Comparison of ENCODE assay signal across 28 mouse cellular contexts in the genomic region with DNA sequence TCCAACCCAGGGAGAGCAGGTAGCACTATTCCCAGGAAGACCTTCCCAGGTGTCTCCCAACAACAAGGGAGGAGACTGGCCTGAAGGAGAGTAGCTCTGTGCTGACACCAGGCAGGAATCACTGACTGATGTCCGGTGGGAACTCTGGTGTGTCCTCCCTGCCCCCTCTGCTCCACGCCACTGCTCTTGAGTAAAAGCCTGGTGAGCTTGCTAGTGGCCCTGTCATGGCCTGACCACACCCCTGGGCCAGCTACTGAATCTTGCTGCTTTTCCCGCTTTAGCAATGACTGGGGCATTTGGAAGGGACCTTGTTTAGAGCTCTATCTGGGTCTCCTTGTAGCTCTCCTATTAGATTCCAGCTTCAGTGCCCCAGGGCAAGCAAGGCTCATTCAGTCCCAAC. TPM values are rescaled to one million over a fixed set of nuclear protein-coding genes. Genes with fewer than 3 reads are reported as not detected.
DNase-seq lines count a peak whose midpoint lies in the region; ATAC-seq and TF ChIP-seq lines count a peak whose summit lies in the region.
"Had no signal": no experiment of that assay in that cellular context is flagged by ENCODE, and none has a peak within 500 bp of the region (broad histone marks: within the 10 kb centered on the region; RNA-seq: fewer than 3 reads in every experiment).

No protein-coding gene starts in this region.

- H3K9me3 ChIP-seq in heart, embryonic 13.5 days, result no peaks in the 10 kb centered on the region
- H3K9me3 ChIP-seq in lung, postnatal 0 days (ENCODE audit: low read length), result no peaks in the 10 kb centered on the region
- H3K9me3 ChIP-seq: embryonic facial prominence, embryonic 13.5 days; forebrain, embryonic 10.5 days; hindbrain, embryonic 13.5 days; limb, embryonic 12.5 days; liver, embryonic 15.5 days; lung, embryonic 15.5 days; neural tube, embryonic 13.5 days; stomach, embryonic 15.5 days had no signal

- H3K36me3 ChIP-seq in heart, embryonic 13.5 days, result peaks cover 15% of the 10 kb centered on the region
- no peaks in the 10 kb centered on the region for H3K36me3 ChIP-seq in lung, postnatal 0 days (ENCODE audit: insufficient read depth, low read length)
- H3K36me3 ChIP-seq: embryonic facial prominence, embryonic 13.5 days; forebrain, embryonic 10.5 days; hindbrain, embryonic 13.5 days; limb, embryonic 12.5 days; liver, embryonic 15.5 days; lung, embryonic 15.5 days; neural tube, embryonic 13.5 days; stomach, embryonic 15.5 days had no signal

- H3K27ac ChIP-seq in heart, embryonic 13.5 days (replicated peaks), result peak overlapping the region; percentile 25; the same call in 1 of the 2 replicates
- H3K27ac ChIP-seq in lung, postnatal 0 days (ENCODE audit: low read length), result peak overlapping the region; percentile 11; the same call in 1 of the 2 replicates
- H3K27ac ChIP-seq in brown adipose tissue, adult 24 weeks (replicated peaks; ENCODE audit: low read depth, low read length), result 0 out of 2 replicates have a peak overlapping the region, but pooled peaks have one; percentile 23
- H3K27ac ChIP-seq: embryonic facial prominence, embryonic 13.5 days; forebrain, embryonic 10.5 days; hindbrain, embryonic 13.5 days; layer of hippocampus, adult 2 months; left cerebral cortex, adult 2 months; limb, embryonic 12.5 days; liver, embryonic 15.5 days; lung, embryonic 15.5 days; neural tube, embryonic 13.5 days; stomach, embryonic 15.5 days had no signal

- TF ChIP-seq EP300 in lung, postnatal 0 days (IDR thresholded peaks at IDR 0.05), result no peak

- no peak for ATAC-seq in heart, embryonic 13.5 days (ENCODE audit: extremely low read depth, insufficient number of reproducible peaks, low FRiP score, low TSS enrichment)
- 0 out of 2 replicates have a peak, but pooled peaks have one; percentile 12 for ATAC-seq in lung, postnatal 0 days
- ATAC-seq: activated CD4-positive, CD25-positive, alpha-beta regulatory T cell, adult 4 months; CD4-positive, CD25-positive, alpha-beta regulatory T cell, adult 4 months; forebrain, embryonic 16.5 days; intestine, postnatal 0 days had no signal

- H3K4me1 ChIP-seq in heart, embryonic 13.5 days, result peaks cover 42% of the 10 kb centered on the region
- H3K4me1 ChIP-seq in lung, postnatal 0 days (ENCODE audit: insufficient read depth, low read depth, low read length), result peaks cover 12% of the 10 kb centered on the region; the same call in 1 of the 2 replicates
- peaks cover 13% of the 10 kb centered on the region; the same call in 1 of the 2 replicates for H3K4me1 ChIP-seq in brown adipose tissue, adult 24 weeks (ENCODE audit: control insufficient read depth, insufficient read depth, insufficient read length, low read length)
- H3K4me1 ChIP-seq: liver, embryonic 15.5 days had no signal

- no peak overlapping the region for H3K4me3 ChIP-seq in heart, embryonic 13.5 days
- no peak overlapping the region for H3K4me3 ChIP-seq in lung, postnatal 0 days (ENCODE audit: low read depth, low read length)
- H3K4me3 ChIP-seq in brown adipose tissue, adult 24 weeks (ENCODE audit: insufficient read depth, low read depth, low read length), result no peak overlapping the region
- H3K4me3 ChIP-seq: embryonic facial prominence, embryonic 13.5 days; forebrain, embryonic 10.5 days; hindbrain, embryonic 13.5 days; layer of hippocampus, adult 2 months; left cerebral cortex, adult 2 months; limb, embryonic 12.5 days; liver, embryonic 15.5 days; lung, embryonic 15.5 days; neural tube, embryonic 13.5 days; stomach, embryonic 15.5 days had no signal

- H3K4me2 ChIP-seq in heart, embryonic 13.5 days, result no peak overlapping the region
- no peak overlapping the region for H3K4me2 ChIP-seq in lung, postnatal 0 days (replicated peaks; ENCODE audit: low read depth, low read length)
- H3K4me2 ChIP-seq: embryonic facial prominence, embryonic 13.5 days; hindbrain, embryonic 13.5 days; limb, embryonic 12.5 days; liver, embryonic 15.5 days; lung, embryonic 15.5 days; neural tube, embryonic 13.5 days; stomach, embryonic 15.5 days had no signal

- H3K27me3 ChIP-seq in heart, embryonic 13.5 days (replicated peaks), result no peaks in the 10 kb centered on the region
- no peaks in the 10 kb centered on the region for H3K27me3 ChIP-seq in lung, postnatal 0 days (replicated peaks; ENCODE audit: insufficient read depth, low read length)
- H3K27me3 ChIP-seq: embryonic facial prominence, embryonic 13.5 days; hindbrain, embryonic 13.5 days; limb, embryonic 12.5 days; liver, embryonic 15.5 days; lung, embryonic 15.5 days; neural tube, embryonic 13.5 days; stomach, embryonic 15.5 days had no signal

- no peak for TF ChIP-seq CTCF in lung, postnatal 0 days (IDR thresholded peaks at IDR 0.05)

- no peak for DNase-seq in heart, adult 8-10 months (ENCODE audit: low spot score)
- no peak for DNase-seq in lung, postnatal 0 days (ENCODE audit: low spot score)
- DNase-seq in lung, adult 18-20 months, result no peak
- DNase-seq in CD4-positive helper T cell, adult 2 months (ENCODE audit: low read depth, low spot score), result peak; percentile 0
- no peak for DNase-seq in cerebellum, adult 9-11 months
- DNase-seq: adrenal gland, adult 2 months; adrenal gland, postnatal 36 days; cerebellum, adult 2 months; cerebellum, postnatal 36 days; heart, postnatal 4 days; kidney, postnatal 36 days; right cerebral cortex, postnatal 14 days had no signal

- WGBS in heart, embryonic 13.5 days, result 43% methylated on average over 3 of the region's 3 CpGs
- 49% methylated on average over 3 of the region's 3 CpGs for WGBS in lung, postnatal 0 days

- peak overlapping the region; percentile 24; the same call in 1 of the 2 replicates for H3K9ac ChIP-seq in heart, embryonic 13.5 days
- no peak overlapping the region for H3K9ac ChIP-seq in lung, postnatal 0 days (replicated peaks; ENCODE audit: low read depth)
- H3K9ac ChIP-seq: embryonic facial prominence, embryonic 13.5 days; hindbrain, embryonic 13.5 days; limb, embryonic 12.5 days; liver, embryonic 15.5 days; lung, embryonic 15.5 days; neural tube, embryonic 13.5 days; stomach, embryonic 15.5 days had no signal

RNA-seq across cellular contexts. Expression of gene Rin3, which starts 59.8 kb away (rescaled TPM):
- polyA plus RNA-seq in heart, embryonic 13.5 days (2015; fragmentation: Nextera tagmentation; extraction: Ambion mirVana), result 8.0 and 10.2 TPM in 2 replicates
- 10 to 100 TPM; 12.2 to 18.8 (median 17.0) TPM for total RNA-seq in heart, adult 8-10 months (2022)
- polyA plus RNA-seq in lung, postnatal 0 days (2015; fragmentation: Nextera tagmentation; extraction: Ambion mirVana), result 17.7 and 19.3 TPM in 2 replicates
- polyA plus RNA-seq in brown adipose tissue, adult 24 weeks (2012; ENCODE audit: insufficient read depth, insufficient read length, missing spikeins), result 2.9 and 7.5 TPM in 2 replicates
